In the genomic region with DNA sequence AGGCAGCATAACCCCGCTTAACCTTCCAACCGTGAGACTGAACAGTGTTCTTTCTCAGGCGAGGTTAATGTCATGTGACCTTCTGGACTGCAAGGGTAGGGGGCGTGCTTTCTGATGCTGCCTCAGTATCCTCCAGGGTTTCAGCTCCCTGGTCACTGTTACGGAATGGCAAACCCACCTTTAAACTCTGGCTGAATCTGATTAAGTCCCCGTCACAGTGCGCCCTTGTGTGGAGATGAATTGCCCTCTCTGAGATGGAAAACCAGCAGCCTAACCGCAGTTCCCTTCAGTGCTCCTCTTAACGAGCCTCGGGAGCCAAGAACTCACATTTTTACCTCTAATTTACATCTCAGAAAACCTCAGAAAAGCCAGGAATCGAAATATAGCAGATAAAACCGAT, we compare ENCODE assay signal across 14 mouse cellular contexts.
DNase-seq lines count a peak whose midpoint lies in the region; ATAC-seq lines count a peak whose summit lies in the region.
"Had no signal": no experiment of that assay in that cellular context is flagged by ENCODE, and none has a peak within 500 bp of the region (broad histone marks: within the 10 kb centered on the region; RNA-seq: fewer than 3 reads in every experiment).

No protein-coding gene starts in this region.

- H3K27me3 ChIP-seq in hindbrain, embryonic 12.5 days: no peaks in the 10 kb centered on the region
- H3K27me3 ChIP-seq in hindbrain, embryonic 14.5 days (ENCODE audit: control insufficient read depth, insufficient read depth, low read length): no peaks in the 10 kb centered on the region
- H3K27me3 ChIP-seq in neural tube, embryonic 13.5 days: no peaks in the 10 kb centered on the region
- no peaks in the 10 kb centered on the region for H3K27me3 ChIP-seq in neural tube, embryonic 15.5 days (replicated peaks)
- H3K27me3 ChIP-seq in embryonic facial prominence, embryonic 15.5 days: no peaks in the 10 kb centered on the region
- no peaks in the 10 kb centered on the region for H3K27me3 ChIP-seq in intestine, embryonic 16.5 days (replicated peaks; ENCODE audit: control insufficient read depth, insufficient read depth, low read length)

- peak overlapping the region; percentile 36; the same call in 1 of the 2 replicates for H3K27ac ChIP-seq in hindbrain, embryonic 12.5 days
- H3K27ac ChIP-seq in hindbrain, embryonic 14.5 days: no peak overlapping the region
- peak overlapping the region; percentile 39; the same call in 1 of the 2 replicates for H3K27ac ChIP-seq in neural tube, embryonic 13.5 days (replicated peaks)
- no peak overlapping the region for H3K27ac ChIP-seq in neural tube, embryonic 15.5 days (replicated peaks)
- H3K27ac ChIP-seq in embryonic facial prominence, embryonic 15.5 days (replicated peaks): no peak overlapping the region
- H3K27ac ChIP-seq in intestine, embryonic 16.5 days (ENCODE audit: low read length): no peak overlapping the region
- H3K27ac ChIP-seq: macrophage had no signal

- no peak for ATAC-seq in hindbrain, embryonic 12.5 days (ENCODE audit: low FRiP score)
- ATAC-seq in hindbrain, embryonic 14.5 days (ENCODE audit: low FRiP score): no peak
- ATAC-seq in neural tube, embryonic 13.5 days (ENCODE audit: low read depth): no peak
- no peak for ATAC-seq in neural tube, embryonic 15.5 days (ENCODE audit: low FRiP score)
- ATAC-seq in embryonic facial prominence, embryonic 15.5 days (ENCODE audit: insufficient number of reproducible peaks, low FRiP score, low TSS enrichment, low read depth): peak; percentile 63; the same call in 1 of the 2 replicates
- ATAC-seq in intestine, embryonic 16.5 days: no peak
- ATAC-seq: forebrain, embryonic 14.5 days had no signal

- 32% methylated on average over 12 of the region's 12 CpGs for WGBS in hindbrain, embryonic 12.5 days
- WGBS in hindbrain, embryonic 14.5 days: 29% methylated on average over 12 of the region's 12 CpGs
- 24% methylated on average over 12 of the region's 12 CpGs for WGBS in neural tube, embryonic 13.5 days
- 27% methylated on average over 12 of the region's 12 CpGs for WGBS in neural tube, embryonic 15.5 days
- WGBS in embryonic facial prominence, embryonic 15.5 days: 44% methylated on average over 12 of the region's 12 CpGs
- 50% methylated on average over 12 of the region's 12 CpGs for WGBS in intestine, embryonic 16.5 days

- H3K9me3 ChIP-seq in hindbrain, embryonic 12.5 days (replicated peaks): no peaks in the 10 kb centered on the region
- H3K9me3 ChIP-seq in hindbrain, embryonic 14.5 days (ENCODE audit: control insufficient read depth, low read length): no peaks in the 10 kb centered on the region
- no peaks in the 10 kb centered on the region for H3K9me3 ChIP-seq in neural tube, embryonic 13.5 days
- H3K9me3 ChIP-seq in neural tube, embryonic 15.5 days (replicated peaks): no peaks in the 10 kb centered on the region
- H3K9me3 ChIP-seq in embryonic facial prominence, embryonic 15.5 days (replicated peaks): no peaks in the 10 kb centered on the region
- no peaks in the 10 kb centered on the region for H3K9me3 ChIP-seq in intestine, embryonic 16.5 days (ENCODE audit: control insufficient read depth, low read length)

- H3K4me1 ChIP-seq in hindbrain, embryonic 12.5 days: peaks cover 17% of the 10 kb centered on the region
- peaks cover 22% of the 10 kb centered on the region; the same call in 1 of the 2 replicates for H3K4me1 ChIP-seq in hindbrain, embryonic 14.5 days (replicated peaks; ENCODE audit: control insufficient read depth, insufficient read depth, low read length)
- peaks cover 63% of the 10 kb centered on the region for H3K4me1 ChIP-seq in neural tube, embryonic 13.5 days (replicated peaks)
- peaks cover 20% of the 10 kb centered on the region for H3K4me1 ChIP-seq in neural tube, embryonic 15.5 days
- H3K4me1 ChIP-seq in embryonic facial prominence, embryonic 15.5 days: 0 out of 2 replicates have a peak, but pooled peaks cover 6% of the 10 kb centered on the region
- H3K4me1 ChIP-seq in intestine, embryonic 16.5 days (ENCODE audit: control insufficient read depth, insufficient read depth, low read length): no peaks in the 10 kb centered on the region

- H3K36me3 ChIP-seq in hindbrain, embryonic 12.5 days: no peaks in the 10 kb centered on the region
- no peaks in the 10 kb centered on the region for H3K36me3 ChIP-seq in hindbrain, embryonic 14.5 days (replicated peaks; ENCODE audit: control insufficient read depth, insufficient read depth)
- H3K36me3 ChIP-seq in neural tube, embryonic 13.5 days: no peaks in the 10 kb centered on the region
- H3K36me3 ChIP-seq in neural tube, embryonic 15.5 days: no peaks in the 10 kb centered on the region
- H3K36me3 ChIP-seq in embryonic facial prominence, embryonic 15.5 days: no peaks in the 10 kb centered on the region
- H3K36me3 ChIP-seq in intestine, embryonic 16.5 days (ENCODE audit: control insufficient read depth, insufficient read depth, low read length): no peaks in the 10 kb centered on the region

- no peak for DNase-seq in hindbrain, embryonic 14.5 days (ENCODE audit: low spot score)
- DNase-seq in c-Kit-positive CD71-positive TER-119-positive erythroid progenitor cells, embryonic 14.5 days (ENCODE audit: low spot score): no peak
- DNase-seq: cerebellum, adult 2 months; gastrocnemius, postnatal 10 days; kidney, adult 11 months; lung, adult 18-20 months; right cerebral cortex, postnatal 14 days had no signal

- no peak overlapping the region for H3K4me2 ChIP-seq in hindbrain, embryonic 12.5 days (replicated peaks)
- H3K4me2 ChIP-seq in hindbrain, embryonic 14.5 days (replicated peaks): no peak overlapping the region
- no peak overlapping the region for H3K4me2 ChIP-seq in neural tube, embryonic 13.5 days
- H3K4me2 ChIP-seq in neural tube, embryonic 15.5 days: no peak overlapping the region
- no peak overlapping the region for H3K4me2 ChIP-seq in embryonic facial prominence, embryonic 15.5 days (replicated peaks)
- no peak overlapping the region for H3K4me2 ChIP-seq in intestine, embryonic 16.5 days (ENCODE audit: low read depth, low read length)

- H3K4me3 ChIP-seq in hindbrain, embryonic 12.5 days: no peak overlapping the region
- no peak overlapping the region for H3K4me3 ChIP-seq in hindbrain, embryonic 14.5 days (replicated peaks; ENCODE audit: low read length)
- no peak overlapping the region for H3K4me3 ChIP-seq in neural tube, embryonic 13.5 days
- no peak overlapping the region for H3K4me3 ChIP-seq in neural tube, embryonic 15.5 days (replicated peaks)
- no peak overlapping the region for H3K4me3 ChIP-seq in embryonic facial prominence, embryonic 15.5 days (replicated peaks)
- no peak overlapping the region for H3K4me3 ChIP-seq in intestine, embryonic 16.5 days (ENCODE audit: low read length)

- no peak overlapping the region for H3K9ac ChIP-seq in hindbrain, embryonic 12.5 days
- no peak overlapping the region for H3K9ac ChIP-seq in hindbrain, embryonic 14.5 days
- H3K9ac ChIP-seq in neural tube, embryonic 13.5 days: no peak overlapping the region
- no peak overlapping the region for H3K9ac ChIP-seq in neural tube, embryonic 15.5 days (replicated peaks)
- no peak overlapping the region for H3K9ac ChIP-seq in embryonic facial prominence, embryonic 15.5 days
- no peak overlapping the region for H3K9ac ChIP-seq in intestine, embryonic 16.5 days (ENCODE audit: low read depth, low read length)

Comparison
In these comparisons a context has a peak if more than half of its experiments do, and no peak if none do; other contexts are left out.
1. H3K27ac ChIP-seq: peak in hindbrain, embryonic 12.5 days (single experiment) and neural tube, embryonic 13.5 days (single experiment); none in hindbrain, embryonic 14.5 days (single experiment), neural tube, embryonic 15.5 days (single experiment), embryonic facial prominence, embryonic 15.5 days (single experiment) and intestine, embryonic 16.5 days (single experiment).